Mouse (Mus musculus): ENCODE results near the gene Atp1a1.
A peak's percentile ranks its signal among the peaks of the same experiment; 100 is the strongest.

The Atp1a1 gene

DNA sequence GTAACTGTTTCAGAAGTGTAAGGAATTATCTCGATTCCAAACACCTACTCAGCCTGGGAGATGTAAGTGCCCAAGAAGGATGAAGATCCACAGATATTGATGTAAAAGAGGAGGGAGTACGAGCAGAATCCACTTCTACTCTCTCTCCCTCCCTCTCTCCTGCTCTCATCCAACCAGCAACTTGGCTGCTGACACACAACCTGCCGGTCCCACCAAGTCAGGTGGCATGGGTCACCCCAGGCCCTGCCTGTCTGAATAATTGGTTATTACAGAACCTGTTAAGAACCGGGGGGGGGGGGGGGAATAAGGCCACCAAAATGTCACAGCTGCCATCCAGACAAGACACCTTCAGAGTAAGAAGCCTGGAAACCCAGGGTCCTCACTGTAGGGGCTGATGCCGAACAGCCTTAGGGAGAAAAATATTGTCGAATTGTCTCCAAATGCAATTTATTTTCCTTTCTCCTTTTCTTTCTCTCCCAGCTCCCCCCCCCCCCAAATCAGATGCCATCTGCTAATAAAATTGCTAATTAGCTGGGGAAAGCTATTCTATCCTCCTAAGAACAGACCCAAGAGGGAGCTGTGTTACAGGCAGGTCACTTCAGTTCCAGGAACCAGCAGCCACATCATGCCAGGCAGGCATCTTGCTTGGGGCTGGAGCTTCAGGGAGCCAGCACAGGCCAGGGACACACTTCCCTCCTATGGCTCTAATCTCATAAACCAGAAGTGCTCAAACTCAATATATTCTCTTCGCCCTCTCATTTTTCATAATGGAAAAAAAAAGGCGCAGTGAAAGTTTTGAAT is 6.7 kb upstream of the Atp1a1 start:
- DNase-seq = peak; percentile 28 to 42

DNA sequence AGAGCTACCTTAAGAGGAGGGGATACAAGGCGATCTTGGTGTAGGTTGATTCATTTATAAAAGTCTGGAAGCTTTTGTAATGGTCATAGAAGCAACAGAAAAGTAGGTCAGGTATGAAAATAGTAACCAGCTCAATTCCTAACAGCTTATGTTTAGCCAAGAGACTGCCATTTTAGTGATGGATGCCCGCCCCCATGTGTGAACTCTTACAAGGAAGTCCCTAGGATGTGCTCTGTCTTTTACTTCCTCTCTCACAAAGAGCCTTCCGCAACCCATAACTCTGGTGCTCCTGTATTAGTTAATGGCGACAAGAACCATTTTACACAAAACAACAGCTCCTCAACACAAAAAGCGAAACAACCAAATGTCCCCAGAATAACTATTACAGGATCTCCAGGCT is 4.8 kb upstream of the Atp1a1 start:
- DNase-seq = no peak

DNA sequence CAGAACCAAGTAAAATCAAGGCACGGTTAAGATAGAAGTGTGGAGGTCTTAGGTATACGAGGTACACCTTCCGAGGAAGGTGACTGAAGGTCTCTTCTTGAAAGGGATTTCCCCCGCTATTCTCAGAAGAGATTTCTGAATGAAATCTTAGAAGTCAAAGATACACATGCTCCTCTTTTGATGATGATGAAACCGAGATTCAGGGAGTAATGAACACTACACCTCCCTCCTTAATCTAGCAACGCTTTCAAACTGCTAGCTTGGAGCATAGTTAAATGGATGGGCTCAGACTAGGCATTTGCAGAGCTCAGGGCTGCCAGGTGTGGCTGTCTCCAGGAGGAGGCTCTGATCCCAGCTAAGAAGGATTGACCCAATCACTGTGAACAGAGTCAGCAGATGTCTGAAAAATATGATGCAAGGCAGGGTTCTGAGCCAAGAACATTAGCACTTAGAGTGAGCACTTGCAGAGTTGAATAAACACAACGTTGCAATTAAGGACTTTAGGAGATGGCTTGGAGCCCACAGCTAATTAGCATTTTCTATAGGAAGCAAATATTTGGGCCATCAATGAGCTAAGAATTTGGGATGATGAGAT is 2.5 kb upstream of the Atp1a1 start:
- DNase-seq = no peak

DNA sequence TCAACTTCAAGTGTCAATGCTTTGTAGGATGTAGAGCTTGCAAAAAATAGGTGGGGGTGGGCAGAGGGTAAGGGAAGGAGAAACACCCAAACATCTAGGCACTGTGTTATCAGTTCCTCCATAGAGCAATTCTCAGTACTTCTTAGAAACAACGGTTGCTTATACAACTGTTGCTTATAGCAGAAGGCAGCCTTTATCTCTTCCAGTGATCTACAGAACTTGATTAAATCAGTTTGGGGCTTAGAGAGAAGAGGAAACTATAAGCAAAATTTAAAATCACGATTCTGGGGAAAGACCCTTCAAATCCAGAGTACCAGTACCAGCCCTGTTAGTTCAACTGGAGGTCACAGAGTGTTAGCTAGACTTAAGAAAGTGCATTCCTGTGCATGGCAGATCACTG is 1.2 kb upstream of the Atp1a1 start:
- no peak for DNase-seq

GRCm38 (mm10) chr3:101605291-101605690 is 807 bp upstream of the Atp1a1 start:
- peak in 1 of 2 experiments; percentile 32 for DNase-seq

GRCm38 (mm10) chr3:101603661-101604549 is 579 bp downstream of the Atp1a1 start:
- DNase-seq = peak; percentile 89 to 91

GRCm38 (mm10) chr3:101603194-101603593 is 1.3 kb downstream of the Atp1a1 start:
- peak in 1 of 2 experiments; percentile 34 for DNase-seq

DNA sequence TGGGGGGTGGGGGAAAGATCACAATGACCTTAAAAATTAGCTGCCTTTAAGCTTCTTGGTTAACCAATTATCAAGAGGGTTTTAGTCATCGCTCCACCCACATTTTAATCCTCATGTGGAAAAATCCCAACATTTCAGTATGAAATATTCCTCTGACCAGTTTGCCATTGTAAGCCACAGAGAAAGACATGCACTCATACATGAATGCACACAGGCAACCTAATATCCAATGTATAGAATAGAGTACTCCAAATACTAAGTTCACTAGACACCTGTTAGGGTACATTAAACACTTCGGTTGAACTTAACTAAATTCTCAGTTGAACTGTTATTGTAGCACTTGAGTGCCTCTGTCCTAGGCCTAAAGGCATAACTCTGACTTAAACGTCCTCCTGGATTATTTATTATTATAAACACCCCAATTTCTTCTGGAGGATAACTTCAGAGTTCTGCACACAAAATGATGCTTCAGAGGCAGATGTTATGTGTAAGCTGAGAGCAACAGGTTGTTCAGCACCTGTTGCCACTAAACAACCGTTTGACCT is 1.9 kb downstream of the Atp1a1 start:
- peak in 1 of 2 experiments; percentile 23 for DNase-seq

DNA sequence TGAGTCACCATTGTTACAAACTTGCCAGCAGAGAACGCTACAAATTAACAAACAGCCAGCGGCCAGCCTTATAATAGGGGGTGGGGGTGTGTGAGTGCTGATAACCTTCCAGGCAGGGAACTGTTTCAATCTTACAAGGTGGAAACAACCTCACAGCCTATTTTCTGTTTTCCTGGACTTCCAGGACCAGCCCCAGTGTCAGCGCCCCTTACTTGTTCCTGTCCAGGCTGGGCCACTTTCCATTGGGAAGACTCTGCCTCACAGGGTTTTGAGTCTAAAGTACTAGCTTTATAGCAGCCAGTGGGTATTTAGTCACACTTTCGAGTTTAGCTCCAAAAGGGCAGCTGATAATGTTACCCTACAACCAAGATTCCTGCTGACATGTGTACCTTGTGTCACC is 2.8 kb downstream of the Atp1a1 start:
- peak in 1 of 2 experiments; percentile 30 for DNase-seq

DNA sequence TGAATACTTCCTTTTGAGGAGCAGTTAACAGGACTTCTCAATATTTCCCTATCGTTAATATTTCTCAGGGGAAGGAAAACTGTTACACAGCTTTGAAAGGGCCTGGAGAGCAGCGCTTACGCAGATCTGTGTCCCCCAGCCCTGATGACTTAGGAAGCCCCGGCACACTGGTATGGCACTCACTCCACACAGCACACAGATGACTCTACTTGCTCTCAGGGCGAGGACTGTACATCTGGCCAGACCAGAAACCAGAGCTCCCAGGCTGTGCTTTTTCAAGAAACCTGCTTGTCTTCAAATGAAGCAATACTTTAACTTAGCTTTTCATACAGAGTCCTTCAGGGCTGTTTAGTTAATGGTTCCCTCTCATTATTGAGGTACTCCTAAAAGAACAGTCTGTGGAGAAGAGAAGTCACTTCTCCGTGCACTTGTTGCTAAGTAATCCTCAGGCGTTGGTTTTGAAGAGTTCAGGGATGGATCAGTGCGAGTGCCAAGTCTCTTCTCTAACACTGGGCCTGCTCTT is 3.4 kb downstream of the Atp1a1 start:
- DNase-seq = no peak

GRCm38 (mm10) chr3:101599920-101600741 is 4.4 kb downstream of the Atp1a1 start:
- peak in 1 of 2 experiments; percentile 25 for DNase-seq

GRCm38 (mm10) chr3:101599191-101599919 is 5.1 kb downstream of the Atp1a1 start:
- DNase-seq = peak in 1 of 2 experiments; percentile 36

DNA sequence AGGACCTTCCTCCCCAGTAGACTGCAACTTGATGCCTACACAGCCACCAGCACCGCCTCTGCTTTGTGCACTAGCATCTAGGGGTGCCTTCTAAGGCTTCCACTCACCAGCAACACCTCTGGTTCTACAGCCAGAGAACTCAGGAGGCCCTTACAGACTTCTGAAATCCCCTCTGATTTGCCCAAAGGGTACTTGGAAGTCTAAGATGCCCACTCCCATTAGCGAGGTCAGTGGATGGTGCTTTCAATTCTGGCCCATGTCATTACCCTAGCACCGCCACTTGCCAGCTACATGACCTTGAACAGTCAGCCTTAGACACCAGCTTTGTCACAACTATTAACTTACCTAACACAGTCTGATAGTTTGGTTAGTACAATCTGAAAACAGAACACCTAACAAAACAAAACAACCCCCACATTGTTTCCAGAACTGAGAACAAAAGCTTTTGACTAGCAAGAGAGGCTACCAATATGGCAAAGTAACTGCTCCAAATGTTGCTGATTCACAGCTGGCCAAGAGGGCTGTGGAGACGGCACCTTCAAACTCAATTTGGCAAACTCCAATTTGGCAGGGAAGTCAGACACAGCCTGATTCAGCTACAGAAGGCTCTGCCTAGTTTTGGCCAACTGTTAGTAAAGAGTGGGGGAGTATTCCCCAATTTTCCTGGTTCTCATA is 6.1 kb downstream of the Atp1a1 start:
- peak in 1 of 2 experiments; percentile 16 for DNase-seq

- peak in 1 of 2 experiments; percentile 25 for DNase-seq
Observed at GRCm38 (mm10) chr3:101597317-101598096, 7.0 kb downstream of the Atp1a1 start.

DNA sequence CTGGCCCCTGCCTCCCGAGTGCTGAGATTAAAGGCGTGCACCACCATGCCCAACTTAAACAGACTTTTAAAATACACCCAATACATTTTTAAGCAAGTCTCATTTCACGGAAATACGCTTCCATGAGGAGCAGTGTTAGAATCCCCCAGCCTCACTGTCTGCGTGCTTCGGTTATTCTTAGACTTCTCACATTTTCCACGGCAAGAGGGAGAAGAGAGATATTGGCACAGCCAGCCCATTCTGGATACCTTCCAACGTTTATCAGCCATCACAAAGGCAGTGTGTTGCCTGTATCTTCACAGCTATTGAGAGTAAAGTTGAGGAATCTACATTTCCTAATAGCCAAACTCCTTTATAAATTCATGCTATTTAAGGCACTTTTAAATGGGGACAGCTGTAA is 7.8 kb downstream of the Atp1a1 start:
- DNase-seq = peak; percentile 65 to 70

- peak in 1 of 2 experiments; percentile 29 for DNase-seq
Observed at GRCm38 (mm10) chr3:101595866-101596630, 8.4 kb downstream of the Atp1a1 start.

DNA sequence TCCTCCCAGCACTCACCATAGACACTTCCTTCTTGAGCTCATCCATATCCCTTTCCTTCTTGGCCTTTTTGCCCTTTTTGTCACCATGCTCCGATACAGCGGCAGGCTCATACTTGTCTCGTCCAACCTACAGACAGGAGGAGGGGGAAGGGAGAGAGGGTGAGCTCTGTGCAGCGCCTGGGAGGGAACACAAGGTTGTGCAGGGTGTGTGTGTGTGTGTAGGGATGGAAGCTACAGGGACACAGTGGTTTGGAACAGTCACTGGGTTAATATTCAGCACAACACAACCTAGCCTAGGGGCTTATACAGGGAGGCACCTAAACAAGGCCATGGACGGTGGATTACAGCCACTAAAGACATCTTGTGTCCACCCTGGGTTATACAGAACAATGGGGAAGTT is 9.5 kb downstream of the Atp1a1 start:
- DNase-seq = no peak

GRCm38 (mm10) chr3:101593266-101593651 is 11.2 kb downstream of the Atp1a1 start:
- no peak for DNase-seq
